Mouse (Mus musculus) monocyte, adult 5-6 weeks (primary cell): Measurements from ENCODE around the gene Lpp. TPM values are rescaled to one million over a fixed set of nuclear protein-coding genes. Genes with fewer than 3 reads are reported as not detected.

Experiments
- ATAC-seq: fragments of 153-309, 156-312 bp; replicated peaks from 2 replicates; pipeline ENCODE4 v1.8.0; 2017; ENCODE audit warnings: mild to moderate bottlenecking; ENCODE audit not compliant: low TSS enrichment, insufficient number of reproducible peaks, severe bottlenecking, poor library complexity, low FRiP score
- total RNA-seq: library from RNA; stranded (forward); fragments of 200-1000, 200-491, 200-594 nt; gene quantifications from 3 replicates; pipeline ENCODE4 v1.2.3, GENCODE M21; 2017

Lpp gene
- total RNA-seq, 1 experiment from 2014 or later = 8.9 TPM

DNA sequence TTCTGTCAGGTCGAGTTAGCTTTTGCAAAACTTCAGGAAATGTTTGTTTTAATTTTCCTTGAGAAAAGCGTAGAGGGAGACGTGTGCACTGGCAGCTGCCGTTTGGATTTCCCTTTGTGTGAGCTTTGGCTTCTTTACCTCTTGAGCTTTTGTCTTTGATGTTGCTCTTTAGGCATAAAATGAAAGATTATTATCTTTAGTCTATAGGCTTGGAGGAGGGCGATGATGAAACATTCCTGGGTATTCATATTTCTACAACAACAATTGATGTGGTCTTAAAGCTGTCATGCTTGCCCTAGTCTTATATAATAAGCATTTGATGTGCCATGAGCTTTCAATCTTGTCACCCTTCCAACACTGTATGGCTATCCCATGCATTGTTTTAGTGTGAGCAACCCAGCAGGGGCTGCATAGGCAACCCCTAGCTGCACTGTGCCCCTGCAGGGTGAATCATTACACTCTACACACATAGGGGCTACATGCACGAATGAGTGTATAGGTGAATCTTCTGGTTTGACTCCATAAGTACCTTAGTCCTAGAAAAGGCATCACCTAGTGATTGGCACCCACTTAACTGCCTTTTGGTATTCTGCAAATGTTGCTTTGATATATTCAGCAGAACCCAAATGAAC is 556.9 kb downstream of the Lpp start:
- no peak for ATAC-seq

DNA sequence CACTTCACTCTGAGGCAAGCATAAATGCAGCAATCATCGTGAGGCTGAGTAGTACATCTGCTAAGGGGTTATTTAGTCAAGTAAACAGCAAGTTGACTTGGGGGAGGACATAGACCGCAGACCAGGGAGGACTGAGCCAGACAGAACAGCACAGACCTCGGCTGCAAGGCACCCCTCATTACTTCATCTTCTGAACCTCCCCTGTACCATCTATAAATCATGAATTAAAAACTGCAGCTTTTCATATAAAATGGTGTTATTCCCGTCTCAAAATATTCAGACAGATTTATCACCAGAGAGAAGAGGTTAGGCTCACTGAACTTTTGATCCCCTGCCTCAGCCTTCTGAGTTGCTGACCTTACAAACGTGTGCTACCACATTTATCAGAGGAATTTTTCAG is 558.6 kb downstream of the Lpp start:
- ATAC-seq = no peak

DNA sequence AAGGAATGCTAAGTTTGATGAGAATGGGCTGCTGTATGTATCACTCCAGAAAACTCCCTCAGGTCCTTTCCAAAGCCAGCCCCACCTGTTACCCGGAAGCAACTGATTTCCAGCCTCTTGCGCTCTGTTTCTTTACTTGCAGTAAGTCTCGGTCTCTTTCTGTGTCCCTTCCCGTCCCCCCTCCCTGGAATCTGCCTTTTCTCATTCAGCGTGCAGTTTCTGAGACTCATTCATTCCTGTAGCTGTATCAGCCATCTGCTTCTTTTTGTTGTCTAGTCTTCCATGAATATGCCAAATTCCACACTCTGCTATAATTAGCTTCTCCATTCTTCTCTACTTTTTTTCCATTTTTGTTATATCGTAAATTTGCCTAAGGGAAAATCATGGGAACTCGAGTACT is 561.7 kb downstream of the Lpp start:
- ATAC-seq = no peak

DNA sequence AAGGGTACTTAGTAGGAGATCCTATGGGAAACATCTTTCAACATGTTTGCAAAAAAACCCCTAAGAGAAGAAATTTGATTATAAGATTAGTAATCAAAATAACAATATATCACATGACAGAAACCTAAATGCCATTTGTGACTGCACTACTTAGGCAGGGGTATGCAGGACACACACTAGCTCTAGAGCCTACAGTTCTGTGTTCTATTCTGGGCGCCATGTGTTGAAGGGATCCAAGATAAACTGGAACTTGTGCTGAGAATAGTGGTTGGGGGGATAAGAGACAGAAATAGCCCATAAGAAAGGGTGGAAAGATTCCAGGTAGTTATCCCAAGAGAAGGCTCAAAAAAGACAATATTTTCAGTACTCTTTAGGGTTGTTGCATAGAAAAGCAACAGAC is 565.4 kb downstream of the Lpp start:
- no peak for ATAC-seq

DNA sequence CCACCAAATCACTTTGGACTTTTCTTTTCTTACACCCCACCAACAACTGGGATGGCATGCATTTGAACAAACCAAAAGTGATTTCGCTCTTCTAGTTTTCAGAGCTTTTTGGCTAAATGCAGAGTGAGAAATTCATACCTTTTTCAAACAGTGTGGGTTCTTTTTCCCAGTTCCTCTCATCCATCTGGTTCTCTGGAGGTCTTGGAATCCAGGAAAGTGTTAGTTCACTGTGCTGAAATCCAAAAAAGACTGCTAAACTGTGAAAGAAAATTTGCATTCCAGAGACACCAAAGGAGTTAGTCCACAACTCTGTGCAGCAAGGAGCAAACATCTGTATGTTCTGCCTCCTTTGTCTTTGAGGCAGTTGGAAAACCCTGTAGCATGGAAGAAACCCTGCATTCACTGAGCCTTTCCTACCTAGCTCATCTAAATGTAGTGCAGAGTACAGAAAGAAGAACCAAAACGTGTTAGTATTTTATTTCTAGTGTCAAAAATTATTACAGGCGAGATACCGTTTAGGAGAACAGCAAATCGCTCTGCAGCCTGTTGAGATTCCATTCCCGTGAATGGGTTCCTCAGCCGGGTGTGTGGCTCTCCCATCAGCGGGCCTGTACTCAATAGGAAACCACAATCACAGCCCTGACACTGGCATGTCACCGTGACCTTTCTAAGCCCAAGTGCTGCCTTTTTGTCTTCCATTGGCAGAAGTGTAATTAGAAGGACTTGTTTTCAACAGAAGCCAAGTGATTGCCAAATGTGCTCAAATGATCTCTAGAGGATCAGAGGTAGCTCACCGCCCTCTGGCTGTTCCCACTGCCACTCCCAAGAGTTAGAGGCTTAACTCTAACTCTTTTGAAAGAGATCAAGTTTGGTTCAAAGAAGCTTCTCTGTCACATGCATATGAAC is 567.8 kb downstream of the Lpp start:
- peak; percentile 59; the same call in 1 of the 2 replicates for ATAC-seq

DNA sequence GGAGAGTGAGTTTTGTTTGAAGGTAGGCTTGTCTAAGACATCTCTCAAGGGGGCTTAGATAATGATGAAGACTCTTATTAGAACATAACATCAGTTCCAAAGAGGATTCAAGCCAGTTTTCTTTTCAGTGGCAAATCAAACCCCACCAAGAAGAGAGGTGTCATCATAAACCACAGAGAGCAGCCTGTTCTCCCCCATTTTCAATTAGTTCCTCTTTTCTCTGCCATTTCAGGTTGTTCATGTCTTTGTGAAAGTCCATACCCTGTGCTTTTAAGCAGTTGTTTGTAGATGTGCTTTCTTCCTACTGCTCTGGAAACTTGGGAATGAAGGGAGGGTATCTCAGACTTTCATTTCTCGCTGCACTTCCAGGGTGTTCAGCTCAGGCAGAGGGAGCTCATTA is 571.0 kb downstream of the Lpp start:
- peak; percentile 75 for ATAC-seq

DNA sequence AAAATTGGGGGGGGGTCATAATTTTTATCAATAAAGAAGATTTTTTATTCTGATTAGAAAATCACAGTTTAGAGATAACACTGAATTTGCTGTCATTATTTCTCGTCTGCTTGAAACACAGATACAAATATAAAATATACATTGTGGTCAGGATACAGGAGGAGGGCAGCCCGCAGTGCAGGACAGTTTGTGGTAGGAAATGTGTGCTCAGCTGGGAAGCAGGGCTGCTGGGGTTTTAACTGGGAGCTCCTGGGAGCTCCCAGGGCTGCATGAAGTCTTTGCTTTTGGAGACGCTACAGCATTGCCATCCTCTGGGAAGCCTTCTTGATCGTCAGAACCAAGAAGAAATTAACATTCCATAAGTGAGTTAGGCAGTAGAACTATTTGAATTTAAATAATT is 571.8 kb downstream of the Lpp start:
- ATAC-seq = no peak

DNA sequence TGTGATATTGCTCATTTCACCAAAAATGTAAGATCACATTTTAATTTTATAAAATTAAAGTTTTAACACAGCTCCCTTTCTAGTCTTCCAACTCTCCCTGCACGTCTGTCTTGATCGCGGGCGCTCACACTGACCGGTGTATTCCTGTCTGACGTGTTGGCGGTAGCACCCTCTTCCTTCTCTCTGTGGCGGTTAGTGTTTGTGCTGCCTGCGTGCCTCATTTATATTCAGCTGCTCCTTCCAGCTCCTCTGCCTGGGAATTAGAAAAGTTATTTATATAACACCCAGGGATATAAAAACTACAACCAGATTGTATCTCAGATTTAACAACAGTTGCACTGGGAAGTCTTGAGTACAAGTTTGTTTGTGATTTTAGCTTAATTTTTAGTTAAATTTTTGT is 573.2 kb downstream of the Lpp start:
- no peak for ATAC-seq

DNA sequence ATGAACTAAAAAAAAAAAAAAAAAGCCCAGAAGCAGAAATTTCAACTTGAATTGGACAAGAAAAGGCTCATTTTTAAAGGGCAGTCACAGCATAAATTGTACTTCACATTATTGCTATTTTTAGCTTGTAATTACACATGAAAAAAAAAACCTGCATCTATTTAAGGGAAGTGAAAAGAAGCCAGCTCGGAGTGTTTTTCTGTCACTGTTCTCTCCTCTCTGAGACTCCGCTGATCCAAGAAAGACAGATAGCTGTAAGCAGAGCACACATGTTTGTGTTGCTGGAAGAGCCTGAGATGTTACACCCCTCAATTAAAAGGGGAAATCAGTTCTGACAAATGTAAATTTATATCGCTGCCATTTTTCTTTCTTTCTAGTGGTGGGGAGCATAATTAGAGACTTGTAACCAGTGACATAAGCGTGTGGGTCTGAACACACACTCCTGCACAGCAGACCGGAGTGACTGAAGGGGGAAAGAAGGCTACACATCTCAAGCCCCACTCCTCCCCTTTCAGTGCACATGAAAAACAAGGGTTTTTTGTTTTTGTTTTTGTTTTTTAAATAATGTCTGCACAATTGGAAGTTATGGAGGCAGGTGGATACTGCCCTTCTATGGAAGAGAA is 579.8 kb downstream of the Lpp start:
- no peak for ATAC-seq

DNA sequence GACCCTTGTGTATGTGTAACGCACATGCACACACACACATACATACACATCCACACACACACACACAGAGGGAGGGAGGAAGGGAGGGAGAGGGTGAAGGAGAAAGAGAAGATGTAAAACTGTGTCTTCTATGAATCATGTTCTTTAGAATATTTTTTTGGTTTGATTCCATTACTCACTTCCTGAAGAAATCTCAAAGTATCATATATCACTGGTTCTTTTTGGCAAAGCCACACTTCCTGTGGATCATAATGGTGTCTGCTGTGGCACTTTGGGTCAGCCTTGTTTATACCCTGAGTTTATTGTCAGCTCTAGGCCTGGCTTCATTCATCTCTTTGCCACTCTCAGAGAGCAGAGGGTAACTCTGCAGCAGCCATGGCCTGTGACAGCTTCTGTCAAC is 584.5 kb downstream of the Lpp start:
- no peak; the same call in 1 of the 2 replicates for ATAC-seq

DNA sequence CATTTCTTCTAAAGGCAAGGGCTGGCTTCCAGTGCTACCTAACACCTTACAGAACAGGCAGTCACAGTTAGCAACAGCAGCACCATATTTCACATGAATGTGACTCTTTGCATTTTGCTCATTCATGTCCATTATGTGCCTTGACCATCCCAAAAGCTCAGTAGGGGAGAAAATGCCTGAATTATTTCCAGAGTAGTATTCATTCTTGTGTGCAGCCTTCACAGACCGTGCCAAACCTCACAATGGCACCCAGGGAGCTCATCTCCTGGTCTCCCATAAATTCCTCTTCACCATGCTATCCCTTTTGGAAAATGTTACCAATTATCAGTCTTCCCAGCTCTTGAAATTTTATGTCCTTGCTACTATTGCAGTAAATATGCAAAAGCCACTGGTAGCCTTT is 584.9 kb downstream of the Lpp start:
- ATAC-seq = no peak

DNA sequence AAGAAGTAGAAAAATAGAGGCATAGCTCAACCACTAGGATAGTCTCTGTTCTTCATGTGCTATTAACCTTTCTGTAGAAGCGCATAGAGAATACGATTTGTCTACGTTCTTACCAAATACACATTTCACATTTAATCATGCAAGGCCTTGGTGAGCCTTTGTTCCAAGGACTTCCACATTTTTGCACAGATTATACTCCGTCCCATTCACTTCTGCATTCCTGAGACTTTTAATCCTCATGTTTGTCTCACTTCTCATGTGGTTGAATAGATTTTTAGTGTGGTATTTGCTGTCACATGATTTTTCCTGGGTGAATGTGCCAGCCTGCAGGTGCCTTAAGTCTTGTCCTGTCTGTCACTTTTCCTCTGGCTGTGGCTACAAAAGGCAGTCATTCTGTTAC is 586.1 kb downstream of the Lpp start:
- ATAC-seq = no peak

DNA sequence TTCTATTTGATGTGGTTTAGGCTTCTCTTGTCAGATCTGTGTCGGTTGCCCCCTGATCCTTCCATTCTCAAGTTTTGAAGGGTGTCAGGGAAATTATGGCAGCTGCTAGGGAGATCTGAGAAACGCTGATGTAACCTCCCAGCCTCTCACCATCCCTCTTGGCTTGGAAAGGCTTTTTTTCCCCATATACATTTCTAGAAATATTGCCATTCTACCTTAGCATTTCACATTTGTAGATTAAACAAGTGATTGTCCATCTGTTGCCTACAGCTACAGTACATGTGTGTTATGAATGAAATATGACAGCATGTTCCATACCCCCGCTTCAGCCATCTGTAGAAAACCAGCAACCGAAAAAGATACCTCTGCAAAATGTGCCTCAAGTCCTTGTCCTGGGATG is 589.5 kb downstream of the Lpp start:
- no peak for ATAC-seq

DNA sequence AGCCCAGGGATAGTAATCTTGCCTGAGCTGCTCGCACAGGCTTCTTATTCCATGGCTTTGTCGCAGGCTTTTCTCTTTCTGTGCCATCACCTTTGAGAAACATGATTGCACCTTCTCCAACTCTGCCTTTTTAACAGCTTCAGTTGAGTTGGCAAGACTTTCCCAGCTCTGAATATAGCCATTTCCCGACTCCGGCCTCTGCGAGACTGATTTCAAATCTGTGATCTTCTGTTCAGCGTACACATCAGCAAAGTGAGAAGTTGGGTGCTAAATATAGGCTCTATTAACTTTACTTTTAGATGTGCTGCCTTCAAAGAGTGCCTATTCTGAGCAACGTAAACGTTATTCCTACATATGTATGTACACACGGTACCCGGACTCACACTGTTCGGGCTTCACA is 597.0 kb downstream of the Lpp start:
- ATAC-seq = no peak

DNA sequence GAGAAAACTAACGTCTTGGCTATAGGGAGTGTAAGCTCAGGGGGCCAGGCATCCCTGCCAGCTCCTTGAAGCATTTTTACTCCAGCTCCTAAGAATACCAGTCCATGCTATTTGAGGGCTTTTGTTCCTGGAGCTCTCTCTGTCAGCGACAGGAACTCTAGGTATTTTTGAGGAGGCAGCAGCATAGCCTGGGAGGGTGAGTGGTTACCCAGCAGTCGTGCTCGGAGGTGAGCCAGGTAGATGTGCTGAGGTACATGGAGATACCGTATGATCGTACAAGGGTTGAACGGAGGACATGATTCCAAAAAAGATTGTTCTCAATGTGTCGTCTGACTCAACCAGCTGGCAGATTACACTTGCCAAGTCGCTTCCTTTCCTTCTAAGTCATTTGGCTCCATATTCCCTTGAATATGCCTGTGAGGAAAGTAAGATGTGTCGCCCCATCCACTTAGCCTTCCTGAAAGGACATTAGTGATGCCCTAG is 597.8 kb downstream of the Lpp start:
- no peak for ATAC-seq

DNA sequence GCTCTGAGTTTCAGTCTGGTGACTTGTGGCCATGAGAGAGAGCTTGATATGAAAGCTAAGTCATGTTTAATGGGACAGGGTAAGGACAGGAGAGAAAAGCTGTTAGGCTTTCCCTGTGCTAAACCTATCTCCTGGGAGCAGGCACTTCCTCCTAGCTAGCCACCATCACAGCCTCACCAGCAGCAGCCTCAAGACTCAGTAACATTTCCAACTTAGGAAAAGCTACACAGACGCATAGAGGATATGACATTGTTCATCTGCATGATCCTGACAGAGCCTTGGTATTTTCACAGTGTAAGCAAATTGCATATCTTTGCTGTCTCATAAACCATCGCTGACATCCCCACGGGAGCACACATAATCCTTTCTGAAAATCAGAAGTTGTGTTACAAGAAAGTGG is 598.7 kb downstream of the Lpp start:
- ATAC-seq = no peak

DNA sequence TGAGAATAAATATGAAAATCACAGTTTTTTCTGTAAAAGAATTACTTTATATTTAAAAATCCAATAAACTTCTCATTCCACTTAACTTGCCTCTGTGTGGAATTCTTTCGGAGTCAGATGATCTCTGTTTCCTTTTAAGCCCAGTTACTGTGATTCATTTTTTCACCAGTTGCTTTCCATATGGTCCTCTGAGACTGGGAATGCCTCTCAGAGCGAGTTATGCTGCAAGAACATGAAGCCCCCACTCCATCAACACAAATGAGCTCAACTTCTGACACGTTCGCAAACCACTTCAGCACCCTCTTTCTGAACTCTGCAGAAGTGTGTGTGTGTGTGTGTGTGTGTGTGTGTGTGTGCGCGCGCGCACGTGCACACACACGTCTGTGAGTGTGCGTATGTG is 599.2 kb downstream of the Lpp start:
- ATAC-seq = no peak

DNA sequence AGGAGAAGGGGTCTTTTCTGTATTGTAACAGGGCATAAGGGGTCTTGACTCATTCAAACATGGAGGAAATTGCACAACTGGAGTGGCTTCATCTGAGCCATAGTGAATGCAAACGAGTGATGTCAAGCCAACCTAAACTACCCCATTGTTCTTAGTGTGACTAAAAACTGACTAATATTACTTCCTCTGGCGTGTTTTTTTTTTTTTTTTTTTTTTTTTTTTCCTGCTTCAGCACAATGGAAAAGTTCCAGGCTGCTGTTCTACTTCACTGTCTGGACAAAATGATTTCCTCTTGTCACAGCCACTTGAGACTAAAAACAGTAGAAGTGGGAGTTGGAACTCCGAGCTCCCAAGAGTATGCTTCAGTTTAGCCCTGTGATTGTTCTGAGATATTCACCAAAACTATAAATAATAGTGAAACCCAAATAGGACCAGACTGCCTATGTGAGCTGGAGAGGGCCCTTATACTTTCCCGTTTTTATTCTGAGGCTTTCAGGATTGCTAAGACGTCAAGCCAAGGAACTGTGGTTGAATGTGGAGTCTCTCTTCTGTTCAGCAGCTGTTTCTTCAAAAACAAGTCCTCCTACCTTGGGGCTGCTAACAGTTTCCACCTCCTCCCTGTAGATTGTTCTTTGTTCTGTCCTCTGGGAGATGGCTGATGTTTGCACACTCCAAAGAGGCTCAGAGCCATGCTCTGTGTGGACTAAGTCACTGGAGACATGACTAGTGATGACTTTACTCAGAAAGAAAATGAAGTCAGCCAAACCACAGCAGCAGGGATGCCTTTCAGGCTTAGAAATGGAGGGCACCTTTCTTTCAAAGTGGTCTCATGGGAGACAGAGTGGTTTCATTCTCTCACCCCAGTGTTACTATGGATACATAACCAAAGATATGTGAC is 617.9 kb downstream of the Lpp start:
- no peak for ATAC-seq

DNA sequence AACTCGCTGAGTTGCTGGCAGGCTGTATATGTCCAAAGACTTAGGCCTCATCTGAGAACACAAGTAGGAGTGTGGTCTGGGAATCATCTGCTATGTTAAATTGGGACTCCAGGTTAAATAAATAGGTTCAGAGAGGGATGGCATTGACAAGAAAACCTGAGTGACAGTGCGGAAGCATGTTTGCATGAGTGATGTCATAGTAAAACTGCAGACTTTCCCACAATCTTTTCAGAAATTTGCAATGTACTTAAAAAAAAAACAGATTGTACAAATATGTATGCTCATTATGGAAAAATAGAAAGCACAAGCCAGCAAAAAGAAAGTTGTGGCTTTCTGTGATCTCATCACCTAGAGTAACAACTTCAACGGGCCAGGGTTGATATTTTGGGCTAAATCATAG is 619.6 kb downstream of the Lpp start:
- ATAC-seq = no peak
